Mouse (Mus musculus) forebrain, embryonic 14.5 days (tissue): Measurements from ENCODE around the gene Plekha5. TPM values are rescaled to one million over a fixed set of nuclear protein-coding genes. Genes with fewer than 3 reads are reported as not detected.
"Not testable (repeated sequence)": the region's sequence is repeated elsewhere in the genome, so short reads cannot be mapped to it uniquely, and the experiment has no call there.

Source experiments
- ATAC-seq: fragments of 200-750 bp; cut with Nextera tagmentation; 2 replicates; pipeline ENCODE4 v1.8.0; 2017; ENCODE audit warnings: mild to moderate bottlenecking, moderate library complexity
- DNase-seq: peaks from one replicate; pipeline ENCODE4 v3.0.0-alpha.2; 2015; ENCODE audit warnings: low spot score
- H3K27ac ChIP-seq: fragments of 300-500 bp; sonication (generic); 2 replicates; pipeline ENCODE4 v1.5.1; 2014; ENCODE audit warnings: low read depth, mild to moderate bottlenecking, control low read depth, low read length, moderate library complexity
- H3K27me3 ChIP-seq: fragments of 300-500 bp; sonication (generic); replicated peaks from 2 replicates; pipeline ENCODE4 v1.6.1; 2014; ENCODE audit warnings: low read length, control low read depth, mixed read lengths; ENCODE audit not compliant: control insufficient read depth, insufficient read depth
- H3K36me3 ChIP-seq: fragments of 300-500 bp; sonication (generic); 2 replicates; pipeline ENCODE4 v1.6.1; 2014; ENCODE audit warnings: low read length, control low read depth; ENCODE audit not compliant: control insufficient read depth, insufficient read depth
- H3K4me1 ChIP-seq: fragments of 300-500 bp; sonication (generic); 2 replicates; pipeline ENCODE4 v1.6.1; 2014; ENCODE audit warnings: antibody characterized with exemption, low read length, control low read depth; ENCODE audit not compliant: control insufficient read depth, insufficient read depth
- H3K4me2 ChIP-seq: fragments of 300-500 bp; sonication (generic); 2 replicates; pipeline ENCODE4 v1.6.1; 2014; ENCODE audit warnings: mild to moderate bottlenecking, control low read depth, low read length
- H3K4me3 ChIP-seq: fragments of 300-500 bp; sonication (generic); 2 replicates; pipeline ENCODE4 v1.5.1; 2014; ENCODE audit warnings: low read depth, low read length, control low read depth
- H3K9ac ChIP-seq: fragments of 300-500 bp; sonication (generic); 2 replicates; pipeline ENCODE4 v1.6.1; 2014; ENCODE audit warnings: mild to moderate bottlenecking, low read length, control low read depth, moderate library complexity
- H3K9me3 ChIP-seq: fragments of 300-500 bp; sonication (generic); replicated peaks from 2 replicates; pipeline ENCODE4 v1.6.1; 2016; ENCODE audit warnings: low read length, control low read depth, mixed read lengths; ENCODE audit not compliant: control insufficient read depth
- WGBS: fragments of 180-500 bp; shearing (Covaris S2); extraction: QIAGEN DNeasy Blood & Tissue Kit; methylation state at CpG from one replicate; pipeline ENCODE4 v1.1.7; 2014; 5-methylcytosine and 5-hydroxymethylcytosine counted together
- polyA plus RNA-seq: library from polyadenylated mRNA; unstranded; fragments of >200 nt; fragmentation: Nextera tagmentation; extraction: Ambion mirVana; gene quantifications from 2 replicates; pipeline ENCODE4 v1.2.1, GENCODE M21; 2014

Gene Plekha5
- polyA plus RNA-seq, 1 experiment from 2014 or later, result 26.5 TPM

- Histone ChIP-seq H3K9me3 (no peaks in the 10 kb centered on the region), H3K36me3 (peaks cover 46% of the 10 kb centered on the region), H3K4me1 (no peaks in the 10 kb centered on the region), H3K27ac (no peak overlapping the region), H3K9ac (no peak overlapping the region), H3K27me3 (no peaks in the 10 kb centered on the region), H3K4me2 (no peak overlapping the region), H3K4me3 (no peak overlapping the region)
- DNase-seq (no peak), ATAC-seq (0 out of 2 replicates have a peak, but pooled peaks have one; percentile 29)
- 70% methylated on average over 15 of the region's 15 CpGs for WGBS
Measured at GRCm38 (mm10) chr6:140597381-140598329, 173.8 kb downstream of the Plekha5 start.

GRCm38 (mm10) chr6:140598516-140598915, 174.7 kb downstream of the Plekha5 start:
- no peak for ATAC-seq
- no peak overlapping the region for H3K4me2 ChIP-seq
- H3K4me3 ChIP-seq, result no peak overlapping the region
- H3K27me3 ChIP-seq, result no peaks in the 10 kb centered on the region
- DNase-seq, result no peak
- WGBS, result 92% methylated on average over 9 of the region's 9 CpGs
- H3K27ac ChIP-seq, result no peak overlapping the region
- H3K4me1 ChIP-seq, result peaks cover under 1% of the 10 kb centered on the region; the same call in 1 of the 2 replicates
- H3K9me3 ChIP-seq, result no peaks in the 10 kb centered on the region
- no peak overlapping the region for H3K9ac ChIP-seq
- H3K36me3 ChIP-seq, result peaks cover 37% of the 10 kb centered on the region

- no peak overlapping the region for H3K4me2 ChIP-seq
- no peak overlapping the region for H3K27ac ChIP-seq
- H3K9me3 ChIP-seq, result no peaks in the 10 kb centered on the region
- H3K27me3 ChIP-seq, result no peaks in the 10 kb centered on the region
- peaks cover 29% of the 10 kb centered on the region for H3K36me3 ChIP-seq
- no peak for DNase-seq
- H3K4me1 ChIP-seq, result peaks cover 2% of the 10 kb centered on the region; the same call in 1 of the 2 replicates
- H3K9ac ChIP-seq, result no peak overlapping the region
- no peak for ATAC-seq
- 87% methylated on average over 5 of the region's 5 CpGs for WGBS
- H3K4me3 ChIP-seq, result no peak overlapping the region
Measured at GRCm38 (mm10) chr6:140599337-140599736, 175.5 kb downstream of the Plekha5 start.

GRCm38 (mm10) chr6:140600671-140601070, 176.8 kb downstream of the Plekha5 start:
- not testable (repeated sequence) for H3K4me2 ChIP-seq, H3K9ac ChIP-seq, H3K4me1 ChIP-seq, H3K27me3 ChIP-seq, H3K27ac ChIP-seq, H3K9me3 ChIP-seq, ATAC-seq, H3K4me3 ChIP-seq, DNase-seq
- WGBS, result 95% methylated on average over 8 of the region's 8 CpGs
- peaks cover 20% of the 10 kb centered on the region for H3K36me3 ChIP-seq

GRCm38 (mm10) chr6:140601175-140601574, 177.3 kb downstream of the Plekha5 start:
- Histone ChIP-seq H3K4me3 (no peak overlapping the region), H3K27ac (no peak overlapping the region), H3K4me2 (no peak overlapping the region), H3K36me3 (peaks cover 14% of the 10 kb centered on the region), H3K27me3 (no peaks in the 10 kb centered on the region), H3K4me1 (peaks cover 2% of the 10 kb centered on the region; the same call in 1 of the 2 replicates), H3K9ac (no peak overlapping the region), H3K9me3 (no peaks in the 10 kb centered on the region)
- ATAC-seq (no peak), DNase-seq (no peak)
- WGBS, result 90% methylated on average over 4 of the region's 4 CpGs

GRCm38 (mm10) chr6:140603228-140603944, 179.5 kb downstream of the Plekha5 start:
- Histone ChIP-seq H3K4me2 (no peak overlapping the region), H3K9me3 (no peaks in the 10 kb centered on the region), H3K27me3 (no peaks in the 10 kb centered on the region), H3K4me1 (peaks cover 2% of the 10 kb centered on the region; the same call in 1 of the 2 replicates), H3K4me3 (no peak overlapping the region), H3K36me3 (no peaks in the 10 kb centered on the region), H3K9ac (no peak overlapping the region), H3K27ac (no peak overlapping the region)
- 1% methylated on average over 8 of the region's 8 CpGs for WGBS
- ATAC-seq (peak; percentile 67), DNase-seq (peak; percentile 50)

GRCm38 (mm10) chr6:140605173-140605572, 181.3 kb downstream of the Plekha5 start:
- 77% methylated on average over 5 of the region's 5 CpGs for WGBS
- not testable (repeated sequence) for H3K4me1 ChIP-seq, H3K9ac ChIP-seq, H3K9me3 ChIP-seq, H3K27ac ChIP-seq, H3K4me3 ChIP-seq, DNase-seq, H3K27me3 ChIP-seq, H3K4me2 ChIP-seq, H3K36me3 ChIP-seq, ATAC-seq

- Histone ChIP-seq H3K9me3 (no peaks in the 10 kb centered on the region), H3K4me2 (no peak overlapping the region), H3K36me3 (no peaks in the 10 kb centered on the region), H3K27ac (no peak overlapping the region), H3K4me3 (no peak overlapping the region), H3K27me3 (no peaks in the 10 kb centered on the region), H3K4me1 (peaks cover 2% of the 10 kb centered on the region; the same call in 1 of the 2 replicates), H3K9ac (no peak overlapping the region)
- ATAC-seq, result no peak
- no peak for DNase-seq
- 57% methylated on average over 3 of the region's 3 CpGs for WGBS
Measured at GRCm38 (mm10) chr6:140605732-140606131, 181.9 kb downstream of the Plekha5 start.
